Mouse (Mus musculus): ENCODE data around the gene Gas7.

- TF ChIP-seq CTCF (IDR thresholded peaks at IDR 0.05; ENCODE audit: low read depth, low read length), result no peak
- no peak for TF ChIP-seq POLR2A (IDR thresholded peaks at IDR 0.05; ENCODE audit: borderline replicate concordance, low read depth, low read length)
Measured at GRCm38 (mm10) chr11:67479534-67479933, 24.3 kb downstream of the Gas7 start.
